Mouse (Mus musculus) hindbrain, embryonic 13.5 days (tissue): ENCODE data around the gene Cacna2d2. TPM values are rescaled to one million over a fixed set of nuclear protein-coding genes. Genes with fewer than 3 reads are reported as not detected.

Experiments
- ATAC-seq: fragments of 200-750 bp; cut with Nextera tagmentation; 2 replicates; pipeline ENCODE4 v1.8.0; 2017; ENCODE audit warnings: moderate TSS enrichment; ENCODE audit not compliant: low FRiP score
- H3K27ac ChIP-seq: fragments of 300-500 bp; sonication (generic); 2 replicates; pipeline ENCODE4 v1.5.1; 2015; ENCODE audit warnings: inconsistent platforms, mild to moderate bottlenecking, moderate library complexity
- H3K27me3 ChIP-seq: fragments of 300-500 bp; sonication (generic); 2 replicates; pipeline ENCODE4 v1.6.1; 2015; ENCODE audit warnings: mild to moderate bottlenecking, inconsistent platforms
- H3K36me3 ChIP-seq: fragments of 300-500 bp; sonication (generic); 2 replicates; pipeline ENCODE4 v1.6.1; 2015; ENCODE audit warnings: mild to moderate bottlenecking, inconsistent platforms
- H3K4me1 ChIP-seq: fragments of 300-500 bp; sonication (generic); replicated peaks from 2 replicates; pipeline ENCODE4 v1.6.1; 2015; ENCODE audit warnings: inconsistent platforms
- H3K4me2 ChIP-seq: fragments of 300-500 bp; sonication (generic); 2 replicates; pipeline ENCODE4 v1.6.1; 2015; ENCODE audit warnings: inconsistent platforms, mild to moderate bottlenecking, moderate library complexity
- H3K4me3 ChIP-seq: fragments of 300-500 bp; sonication (generic); 2 replicates; pipeline ENCODE4 v1.5.1; 2015; ENCODE audit warnings: mild to moderate bottlenecking, inconsistent platforms
- H3K9ac ChIP-seq: fragments of 300-500 bp; sonication (generic); 2 replicates; pipeline ENCODE4 v1.6.1; 2015; ENCODE audit warnings: mild to moderate bottlenecking, inconsistent platforms
- H3K9me3 ChIP-seq: fragments of 300-500 bp; sonication (generic); 2 replicates; pipeline ENCODE4 v1.6.1; 2016; ENCODE audit warnings: inconsistent platforms
- WGBS: fragments of 180-500 bp; shearing (Covaris S2); methylation state at CpG from one replicate; pipeline ENCODE4 v1.1.7; 2015; 5-methylcytosine and 5-hydroxymethylcytosine counted together
- polyA plus RNA-seq: library from polyadenylated mRNA; unstranded; fragments of >200 nt; fragmentation: Nextera tagmentation; extraction: Ambion mirVana; gene quantifications from 2 replicates; pipeline ENCODE4 v1.2.1, GENCODE M21; 2015

The Cacna2d2 gene
- polyA plus RNA-seq, 1 experiment from 2014 or later = 8.3 TPM

DNA sequence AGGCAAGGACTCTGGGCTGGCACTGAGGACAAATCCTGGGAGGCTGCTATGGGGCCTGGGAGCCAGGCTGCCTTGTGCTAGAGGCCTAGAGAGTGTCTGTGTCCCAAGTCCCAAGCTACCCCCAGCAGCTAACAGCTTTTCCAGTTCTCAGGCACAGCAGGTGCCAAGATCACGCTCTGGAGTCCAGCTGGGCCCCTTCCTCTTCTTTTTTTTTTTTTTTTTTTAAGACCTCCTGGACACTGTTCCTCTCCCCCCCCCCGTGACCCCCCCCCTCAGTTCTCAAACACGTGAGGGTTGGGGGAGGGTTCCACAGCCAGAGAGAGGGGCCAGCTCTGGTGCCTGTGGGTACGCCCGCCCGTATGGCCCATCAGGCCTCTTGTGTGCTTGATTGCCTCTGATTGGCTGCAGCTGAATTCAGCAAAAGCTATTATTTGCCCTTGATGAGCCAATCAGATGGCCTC is 45.6 kb downstream of the Cacna2d2 start:
- H3K27me3 ChIP-seq = no peaks in the 10 kb centered on the region
- H3K4me1 ChIP-seq = peaks cover 69% of the 10 kb centered on the region
- H3K27ac ChIP-seq = peak overlapping the region; percentile 85
- no peak overlapping the region for H3K4me2 ChIP-seq
- H3K9ac ChIP-seq = 0 out of 2 replicates have a peak overlapping the region, but pooled peaks have one; percentile 49
- no peaks in the 10 kb centered on the region for H3K36me3 ChIP-seq
- no peak overlapping the region for H3K4me3 ChIP-seq
- H3K9me3 ChIP-seq = no peaks in the 10 kb centered on the region
- ATAC-seq = peak; percentile 47
- WGBS = 11% methylated on average over 4 of the region's 6 CpGs

DNA sequence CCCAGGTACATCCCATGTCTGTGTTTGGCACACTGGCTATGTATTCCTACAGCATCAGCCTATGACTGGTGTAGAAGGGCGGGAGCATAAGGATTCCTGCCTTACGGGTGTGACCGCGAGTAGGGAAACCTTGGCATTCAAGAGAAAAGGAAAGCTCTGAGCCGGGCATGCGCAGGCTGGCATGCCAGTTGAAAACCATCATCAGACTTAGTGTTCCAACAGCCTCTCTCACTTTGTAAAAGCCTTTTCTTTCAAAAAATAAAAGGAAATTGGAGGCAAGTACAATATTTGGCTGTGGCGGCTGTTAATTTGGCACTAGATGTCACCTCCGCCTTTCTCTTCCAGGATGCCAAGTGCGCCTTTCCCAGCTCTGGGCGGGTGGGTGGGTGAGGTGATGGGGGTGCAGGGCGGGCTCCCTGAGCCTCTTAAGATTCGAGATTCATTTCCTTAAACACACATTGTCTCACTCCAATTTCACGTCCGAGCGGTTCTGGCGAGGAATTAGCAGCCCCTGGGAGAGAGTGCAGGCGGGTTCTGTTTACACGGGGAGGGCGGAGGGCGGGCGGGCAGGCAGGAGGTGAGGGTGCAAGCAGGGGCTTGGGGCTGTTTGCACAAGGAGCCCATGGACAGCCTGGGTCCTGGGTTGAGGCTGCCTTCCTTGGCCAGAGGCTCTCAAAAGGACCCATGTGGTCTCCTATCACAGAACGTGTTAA is 49.5 kb downstream of the Cacna2d2 start:
- Histone ChIP-seq H3K9ac (no peak overlapping the region), H3K27ac (peak overlapping the region; percentile 82), H3K4me3 (no peak overlapping the region), H3K4me2 (no peak overlapping the region), H3K36me3 (no peaks in the 10 kb centered on the region), H3K27me3 (no peaks in the 10 kb centered on the region), H3K9me3 (no peaks in the 10 kb centered on the region), H3K4me1 (peaks cover 64% of the 10 kb centered on the region)
- 53% methylated on average over 22 of the region's 22 CpGs for WGBS
- ATAC-seq = no peak

DNA sequence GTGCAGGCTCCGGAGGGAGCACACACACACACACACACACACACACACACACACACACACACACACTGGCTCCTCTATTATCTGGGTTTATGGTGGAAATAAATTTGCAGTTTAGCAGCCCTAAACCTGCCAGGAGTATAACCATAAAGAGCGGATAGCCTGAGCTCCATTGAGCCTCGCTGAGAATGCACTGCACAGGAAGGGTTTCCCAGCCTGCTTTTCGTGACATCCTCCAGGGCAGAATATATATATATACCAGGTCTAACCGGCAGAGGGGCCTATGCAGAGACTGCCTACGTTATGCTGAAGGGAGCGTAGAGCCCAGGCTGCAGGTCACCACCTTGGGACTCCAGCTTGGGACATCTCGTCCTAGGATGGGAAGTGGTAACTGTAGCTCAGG is 52.0 kb downstream of the Cacna2d2 start:
- Histone ChIP-seq H3K36me3 (no peaks in the 10 kb centered on the region), H3K27me3 (0 out of 2 replicates have a peak, but pooled peaks cover 2% of the 10 kb centered on the region), H3K4me1 (peaks cover 51% of the 10 kb centered on the region), H3K27ac (peak overlapping the region; percentile 78), H3K9me3 (no peaks in the 10 kb centered on the region), H3K4me3 (no peak overlapping the region), H3K4me2 (no peak overlapping the region), H3K9ac (peak overlapping the region; percentile 46; the same call in 1 of the 2 replicates)
- no peak for ATAC-seq
- WGBS = 61% methylated on average over 8 of the region's 8 CpGs

DNA sequence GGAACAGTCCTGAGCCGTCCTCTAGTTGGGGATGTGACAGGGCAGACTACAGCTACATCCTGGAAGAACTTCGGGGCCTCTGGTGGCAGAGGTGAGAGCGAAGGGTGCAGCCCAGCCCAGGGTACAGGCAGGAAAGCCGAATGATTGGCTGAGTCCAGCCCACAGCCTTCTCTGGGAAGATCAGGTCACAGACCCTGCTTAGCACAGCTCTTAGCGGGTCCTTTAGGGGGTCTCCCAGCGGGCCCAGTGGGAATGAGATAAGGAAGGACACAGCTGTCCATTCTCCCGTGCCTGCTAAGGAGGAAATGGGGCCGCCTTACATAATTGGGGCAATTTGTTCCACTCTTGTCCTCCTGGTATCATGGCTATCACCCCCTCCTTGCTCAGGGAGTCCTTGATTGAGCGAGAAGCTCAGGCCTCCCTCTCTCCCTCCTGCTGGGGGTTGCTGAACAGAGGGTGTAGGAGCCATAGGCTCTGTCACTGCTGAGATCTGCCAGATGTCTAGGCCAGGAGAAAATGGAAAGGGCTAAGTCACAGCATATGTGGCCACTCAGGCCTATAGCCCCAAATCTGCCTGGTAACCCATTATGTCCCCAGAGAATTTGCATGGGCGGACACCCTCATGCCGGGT is 52.6 kb downstream of the Cacna2d2 start:
- H3K36me3 ChIP-seq = no peaks in the 10 kb centered on the region
- peaks cover 56% of the 10 kb centered on the region for H3K4me1 ChIP-seq
- peak overlapping the region; percentile 46; the same call in 1 of the 2 replicates for H3K9ac ChIP-seq
- peak overlapping the region; percentile 78 for H3K27ac ChIP-seq
- 41% methylated on average over 11 of the region's 11 CpGs for WGBS
- 0 out of 2 replicates have a peak, but pooled peaks cover 2% of the 10 kb centered on the region for H3K27me3 ChIP-seq
- no peak overlapping the region for H3K4me2 ChIP-seq
- H3K4me3 ChIP-seq = no peak overlapping the region
- peak; percentile 49; the same call in 1 of the 2 replicates for ATAC-seq
- H3K9me3 ChIP-seq = no peaks in the 10 kb centered on the region

DNA sequence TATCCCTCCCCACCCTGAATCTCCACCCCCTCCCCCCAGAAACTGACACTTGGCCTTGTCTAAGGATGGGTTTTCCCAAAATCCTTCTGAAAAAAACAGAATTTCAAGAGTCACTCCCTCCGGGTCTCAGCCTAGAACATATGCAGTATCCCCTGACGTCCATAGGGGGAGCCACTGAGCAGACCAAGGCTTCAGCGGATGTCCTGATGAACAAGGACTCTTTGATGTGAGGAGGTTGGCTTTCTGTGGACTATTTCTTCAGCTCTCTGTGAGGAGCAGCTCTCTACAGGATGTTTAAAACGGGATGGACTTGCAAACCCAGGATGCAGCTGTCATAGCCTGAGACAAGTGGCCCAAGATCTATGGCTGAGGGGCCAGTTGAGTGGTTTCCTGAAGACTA is 53.1 kb downstream of the Cacna2d2 start:
- peaks cover 58% of the 10 kb centered on the region for H3K4me1 ChIP-seq
- 34% methylated on average over 4 of the region's 4 CpGs for WGBS
- no peaks in the 10 kb centered on the region for H3K36me3 ChIP-seq
- no peak overlapping the region for H3K4me3 ChIP-seq
- 0 out of 2 replicates have a peak, but pooled peaks cover 2% of the 10 kb centered on the region for H3K27me3 ChIP-seq
- H3K9me3 ChIP-seq = no peaks in the 10 kb centered on the region
- ATAC-seq = no peak
- 0 out of 2 replicates have a peak overlapping the region, but pooled peaks have one; percentile 39 for H3K9ac ChIP-seq
- peak overlapping the region; percentile 78 for H3K27ac ChIP-seq
- no peak overlapping the region for H3K4me2 ChIP-seq

DNA sequence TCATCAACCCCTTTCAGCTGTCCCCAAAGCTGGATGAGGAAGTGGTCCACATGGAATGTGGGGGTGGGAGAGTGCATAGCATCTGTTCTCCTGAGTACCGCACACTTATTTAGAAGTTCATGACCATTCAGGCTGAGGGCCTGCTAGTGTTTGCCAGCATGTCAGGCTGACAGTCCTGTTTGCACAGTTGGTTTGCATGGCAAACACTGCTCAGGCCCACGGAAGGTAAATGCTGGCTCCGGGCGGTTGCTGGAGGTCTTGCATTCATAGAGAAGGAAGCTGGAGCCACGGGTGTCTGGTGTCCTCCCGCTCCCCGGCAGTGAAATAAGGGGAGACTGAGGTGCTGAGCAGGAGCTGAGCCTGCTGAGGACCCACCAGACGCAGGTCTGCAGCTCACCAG is 53.7 kb downstream of the Cacna2d2 start:
- Histone ChIP-seq H3K27ac (no peak overlapping the region), H3K4me2 (no peak overlapping the region), H3K36me3 (no peaks in the 10 kb centered on the region), H3K4me3 (no peak overlapping the region), H3K9me3 (no peaks in the 10 kb centered on the region), H3K4me1 (peaks cover 58% of the 10 kb centered on the region), H3K9ac (peak overlapping the region; percentile 44; the same call in 1 of the 2 replicates), H3K27me3 (0 out of 2 replicates have a peak, but pooled peaks cover 2% of the 10 kb centered on the region)
- no peak for ATAC-seq
- 79% methylated on average over 8 of the region's 8 CpGs for WGBS

DNA sequence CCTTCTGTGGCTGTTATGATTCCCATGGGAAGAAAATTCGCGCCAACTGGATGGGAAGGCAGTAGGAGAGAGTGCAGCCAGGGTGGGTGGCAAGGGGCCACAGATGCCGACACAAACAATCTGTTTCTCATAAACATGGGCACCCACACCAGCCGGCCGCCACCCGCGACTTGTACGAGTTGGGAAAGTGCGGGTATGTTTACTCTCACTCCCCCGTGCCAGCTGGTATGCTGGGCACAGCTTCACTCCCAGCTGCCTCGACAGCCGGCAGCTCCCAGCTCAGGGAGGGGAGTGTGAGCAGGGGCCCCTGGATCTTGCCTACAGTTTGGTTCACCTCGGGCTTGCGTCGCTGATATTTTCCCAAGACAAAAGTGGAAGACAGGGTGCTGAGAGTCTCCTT is 57.3 kb downstream of the Cacna2d2 start:
- ATAC-seq = no peak
- 55% methylated on average over 15 of the region's 15 CpGs for WGBS

DNA sequence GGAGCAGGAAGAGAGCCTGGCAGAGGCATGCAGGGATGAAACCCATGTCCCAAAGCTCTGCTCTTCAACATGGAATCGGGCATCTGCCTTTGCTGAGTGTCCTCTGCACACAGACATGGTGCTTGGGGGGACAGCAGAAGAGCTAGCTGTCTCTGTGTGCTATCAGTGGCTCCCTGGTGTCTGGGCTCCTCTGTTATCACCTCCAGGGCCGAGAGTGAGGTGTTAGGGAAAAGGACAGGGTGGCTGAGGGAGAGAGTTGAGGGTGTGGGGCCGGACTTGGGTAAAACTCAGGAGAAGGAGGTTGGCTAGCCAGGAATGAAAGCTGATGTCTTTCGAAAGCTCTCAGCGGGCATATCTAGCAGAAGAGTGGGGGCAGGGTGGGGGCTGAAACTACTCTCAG is 63.5 kb downstream of the Cacna2d2 start:
- no peak overlapping the region for H3K4me3 ChIP-seq
- ATAC-seq = no peak
- H3K27me3 ChIP-seq = 0 out of 2 replicates have a peak, but pooled peaks cover 16% of the 10 kb centered on the region
- no peak overlapping the region for H3K4me2 ChIP-seq
- H3K9ac ChIP-seq = no peak overlapping the region
- no peaks in the 10 kb centered on the region for H3K9me3 ChIP-seq
- H3K4me1 ChIP-seq = peaks cover 36% of the 10 kb centered on the region
- peak overlapping the region; percentile 10; the same call in 1 of the 2 replicates for H3K27ac ChIP-seq
- H3K36me3 ChIP-seq = no peaks in the 10 kb centered on the region; the same call in 1 of the 2 replicates
- WGBS = 85% methylated on average over 5 of the region's 5 CpGs

More for the DNA sequence above, 57.3 kb downstream of the Cacna2d2 start:
- H3K27me3 ChIP-seq = 0 out of 2 replicates have a peak, but pooled peaks cover 2% of the 10 kb centered on the region
- H3K9ac ChIP-seq = no peak overlapping the region
- H3K4me3 ChIP-seq = no peak overlapping the region
- no peaks in the 10 kb centered on the region for H3K36me3 ChIP-seq
- no peaks in the 10 kb centered on the region for H3K9me3 ChIP-seq
- no peak overlapping the region for H3K27ac ChIP-seq
- peaks cover 27% of the 10 kb centered on the region for H3K4me1 ChIP-seq
- no peak overlapping the region for H3K4me2 ChIP-seq

DNA sequence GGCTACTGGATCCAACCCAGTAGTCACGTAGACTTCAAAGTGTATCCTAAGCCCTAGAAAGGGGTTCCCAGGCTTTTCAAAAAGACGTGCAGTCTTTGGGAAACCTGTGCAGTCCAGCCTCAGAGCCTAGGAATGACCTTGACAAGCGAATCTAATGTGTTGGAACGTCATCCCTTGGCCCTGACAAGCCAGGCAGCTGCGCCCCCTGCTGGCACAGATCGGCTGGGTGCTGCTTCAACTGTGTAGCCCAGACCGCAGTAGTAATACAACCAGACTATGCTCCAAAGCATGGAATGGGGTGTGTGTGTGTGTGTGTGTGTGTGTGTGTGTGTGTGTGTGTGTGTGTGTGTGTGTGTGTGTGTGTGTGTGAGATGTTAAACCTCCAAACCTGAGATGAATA is 64.1 kb downstream of the Cacna2d2 start:
- peak; percentile 80 for ATAC-seq
- no peak overlapping the region for H3K4me2 ChIP-seq
- H3K27me3 ChIP-seq = peaks cover 20% of the 10 kb centered on the region; the same call in 1 of the 2 replicates
- no peaks in the 10 kb centered on the region for H3K9me3 ChIP-seq
- peaks cover 36% of the 10 kb centered on the region for H3K4me1 ChIP-seq
- peak overlapping the region; percentile 81 for H3K27ac ChIP-seq
- no peak overlapping the region for H3K9ac ChIP-seq
- WGBS = 18% methylated on average over 7 of the region's 7 CpGs
- no peaks in the 10 kb centered on the region; the same call in 1 of the 2 replicates for H3K36me3 ChIP-seq
- H3K4me3 ChIP-seq = no peak overlapping the region

DNA sequence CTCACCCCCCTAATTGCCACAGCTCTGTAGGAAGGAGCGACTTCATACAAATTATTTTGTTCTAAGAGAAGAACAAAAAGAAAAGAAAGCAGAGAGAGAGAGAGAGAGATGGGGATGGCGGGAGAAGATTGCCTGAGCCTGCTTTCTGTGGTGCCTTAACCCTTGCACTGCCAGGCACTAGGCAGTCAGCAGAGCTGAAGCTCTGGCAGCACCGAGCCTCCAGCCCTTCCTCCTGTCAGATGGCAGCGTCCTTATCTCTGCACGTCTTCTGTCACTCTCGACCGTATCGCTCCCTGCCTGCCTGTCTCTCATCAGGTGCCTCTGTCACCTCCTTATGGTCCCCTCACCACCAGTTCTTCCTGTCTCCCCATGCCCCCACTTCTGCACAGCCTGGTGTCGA is 64.7 kb downstream of the Cacna2d2 start:
- Histone ChIP-seq H3K4me2 (no peak overlapping the region), H3K36me3 (no peaks in the 10 kb centered on the region; the same call in 1 of the 2 replicates), H3K9me3 (no peaks in the 10 kb centered on the region), H3K4me3 (no peak overlapping the region), H3K27me3 (peaks cover 24% of the 10 kb centered on the region; the same call in 1 of the 2 replicates), H3K27ac (peak overlapping the region; percentile 81), H3K4me1 (peaks cover 37% of the 10 kb centered on the region), H3K9ac (peak overlapping the region; percentile 49)
- ATAC-seq = peak; percentile 34; the same call in 1 of the 2 replicates
- 38% methylated on average over 9 of the region's 9 CpGs for WGBS

DNA sequence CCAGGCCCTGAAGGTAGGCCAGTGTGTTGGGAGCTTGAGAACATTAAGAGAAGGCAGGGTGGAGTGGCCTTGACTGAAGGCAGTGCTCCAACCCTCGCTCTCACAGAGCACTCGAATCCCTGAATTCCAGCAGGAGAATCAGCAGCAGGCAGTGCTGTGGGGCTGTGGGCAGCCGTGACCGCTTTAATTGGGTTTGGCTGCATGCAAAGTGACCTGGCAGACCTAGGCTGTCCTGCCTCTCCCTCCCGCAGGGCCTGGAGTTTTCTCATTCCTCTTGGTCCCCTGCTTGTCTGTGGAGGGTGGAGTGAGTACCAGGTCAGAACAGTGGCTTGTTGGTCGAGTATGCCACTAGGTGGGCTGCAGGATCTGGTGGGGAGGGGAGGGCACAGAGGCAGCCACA is 66.2 kb downstream of the Cacna2d2 start:
- Histone ChIP-seq H3K27ac (peak overlapping the region; percentile 18; the same call in 1 of the 2 replicates), H3K9ac (peak overlapping the region; percentile 29; the same call in 1 of the 2 replicates)

DNA sequence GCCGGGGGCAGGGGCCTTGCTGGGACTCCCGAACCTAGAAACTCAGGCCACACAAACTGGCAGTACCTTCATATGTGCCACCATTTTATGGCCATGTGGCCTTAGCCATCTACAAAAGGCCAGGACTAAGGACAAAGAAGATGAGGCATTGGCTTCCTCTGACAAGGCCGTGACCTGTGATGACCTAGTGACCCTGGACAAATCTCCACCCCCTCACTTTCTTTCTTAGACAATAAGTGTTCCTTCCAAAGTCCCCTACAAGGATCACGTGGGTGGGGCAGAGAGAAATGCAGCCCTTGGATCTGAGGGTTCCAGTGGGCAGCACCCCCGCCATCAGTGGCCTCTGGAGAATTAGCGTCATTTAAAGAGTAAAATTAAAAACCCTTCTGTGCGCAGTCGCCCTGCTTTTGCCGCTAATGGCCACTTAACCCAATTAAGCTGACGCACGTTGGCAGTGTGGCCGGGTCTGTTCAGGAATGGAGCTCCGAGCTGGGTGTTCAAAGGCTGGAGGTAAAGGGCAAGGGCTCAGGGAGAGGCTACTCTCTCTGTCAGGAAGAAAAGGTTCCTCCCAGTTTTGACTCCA is 69.9 kb downstream of the Cacna2d2 start:
- H3K27me3 ChIP-seq = peaks cover 21% of the 10 kb centered on the region
- H3K4me3 ChIP-seq = no peak overlapping the region
- peaks cover 3% of the 10 kb centered on the region; the same call in 1 of the 2 replicates for H3K36me3 ChIP-seq
- ATAC-seq = no peak
- 24% methylated on average over 13 of the region's 13 CpGs for WGBS
- H3K9ac ChIP-seq = no peak overlapping the region
- H3K4me2 ChIP-seq = no peak overlapping the region
- no peaks in the 10 kb centered on the region for H3K9me3 ChIP-seq
- H3K27ac ChIP-seq = peak overlapping the region; percentile 55; the same call in 1 of the 2 replicates
- H3K4me1 ChIP-seq = peaks cover 41% of the 10 kb centered on the region

More for the DNA sequence above, 66.2 kb downstream of the Cacna2d2 start:
- H3K4me3 ChIP-seq = no peak overlapping the region
- WGBS = 26% methylated on average over 6 of the region's 6 CpGs
- H3K4me1 ChIP-seq = peaks cover 52% of the 10 kb centered on the region
- no peak overlapping the region for H3K4me2 ChIP-seq
- H3K9me3 ChIP-seq = no peaks in the 10 kb centered on the region
- H3K27me3 ChIP-seq = peaks cover 24% of the 10 kb centered on the region; the same call in 1 of the 2 replicates
- no peak for ATAC-seq
- H3K36me3 ChIP-seq = no peaks in the 10 kb centered on the region; the same call in 1 of the 2 replicates
